Mouse (Mus musculus) E14TG2a.4 (cell line): ENCODE results near the gene Gstcd.
A peak's percentile ranks its signal among the peaks of the same experiment; 100 is the strongest.

Experiments used
- CTCF ChIP-seq: conservative IDR thresholded peaks from 2 replicates; pipeline ENCODE4 v1.5.1; 2014; ENCODE audit warnings: low read length
- NANOG ChIP-seq: IDR thresholded peaks from 2 replicates; pipeline ENCODE4 v1.6.1; 2014; ENCODE audit warnings: borderline replicate concordance, low read length, mixed read lengths
- POU5F1 ChIP-seq: IDR thresholded peaks from 2 replicates; pipeline ENCODE4 v1.6.1; 2014; ENCODE audit warnings: low read length, borderline replicate concordance

DNA sequence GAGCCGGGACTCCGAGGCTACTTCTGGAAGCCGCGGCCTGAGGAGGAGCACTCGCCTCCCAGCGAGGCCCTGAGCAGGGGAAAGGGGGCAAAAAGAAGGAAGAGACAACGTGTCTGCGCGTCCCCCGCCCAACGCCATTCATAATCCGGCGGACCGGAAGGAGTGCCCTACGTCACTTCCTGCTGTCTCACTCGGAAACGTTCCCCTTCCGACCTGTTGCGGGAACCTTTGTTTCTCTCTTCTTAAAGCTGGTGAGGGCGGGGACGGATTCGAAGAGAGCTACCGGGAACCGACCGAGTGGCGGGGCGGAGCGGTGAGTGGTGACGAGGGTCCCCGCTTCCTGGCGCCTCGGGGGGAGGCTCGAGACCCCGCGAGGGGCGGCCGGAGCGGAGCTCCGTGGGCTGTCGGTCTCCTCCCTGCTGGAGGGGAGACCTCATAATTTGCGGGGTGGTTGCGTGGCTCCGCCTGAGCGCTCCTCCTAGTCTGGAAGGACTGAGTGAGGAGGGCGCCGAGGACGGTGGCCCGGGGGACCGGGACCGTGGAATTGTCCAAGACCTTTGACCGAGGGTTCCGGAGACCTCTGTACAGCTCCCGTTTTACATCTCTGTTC lies at the start of gene Gstcd, which contains the start of gene Ints12:
- TF ChIP-seq CTCF (no peak), NANOG (no peak), POU5F1 (peak; percentile 37; the same call in 1 of the 2 replicates)
